Mouse (Mus musculus): ENCODE measurements around the gene Hcn1. TPM values are rescaled to one million over a fixed set of nuclear protein-coding genes. Genes with fewer than 3 reads are reported as not detected.

Hcn1 gene
- polyA plus RNA-seq, 1 experiment = 0.37 TPM

DNA sequence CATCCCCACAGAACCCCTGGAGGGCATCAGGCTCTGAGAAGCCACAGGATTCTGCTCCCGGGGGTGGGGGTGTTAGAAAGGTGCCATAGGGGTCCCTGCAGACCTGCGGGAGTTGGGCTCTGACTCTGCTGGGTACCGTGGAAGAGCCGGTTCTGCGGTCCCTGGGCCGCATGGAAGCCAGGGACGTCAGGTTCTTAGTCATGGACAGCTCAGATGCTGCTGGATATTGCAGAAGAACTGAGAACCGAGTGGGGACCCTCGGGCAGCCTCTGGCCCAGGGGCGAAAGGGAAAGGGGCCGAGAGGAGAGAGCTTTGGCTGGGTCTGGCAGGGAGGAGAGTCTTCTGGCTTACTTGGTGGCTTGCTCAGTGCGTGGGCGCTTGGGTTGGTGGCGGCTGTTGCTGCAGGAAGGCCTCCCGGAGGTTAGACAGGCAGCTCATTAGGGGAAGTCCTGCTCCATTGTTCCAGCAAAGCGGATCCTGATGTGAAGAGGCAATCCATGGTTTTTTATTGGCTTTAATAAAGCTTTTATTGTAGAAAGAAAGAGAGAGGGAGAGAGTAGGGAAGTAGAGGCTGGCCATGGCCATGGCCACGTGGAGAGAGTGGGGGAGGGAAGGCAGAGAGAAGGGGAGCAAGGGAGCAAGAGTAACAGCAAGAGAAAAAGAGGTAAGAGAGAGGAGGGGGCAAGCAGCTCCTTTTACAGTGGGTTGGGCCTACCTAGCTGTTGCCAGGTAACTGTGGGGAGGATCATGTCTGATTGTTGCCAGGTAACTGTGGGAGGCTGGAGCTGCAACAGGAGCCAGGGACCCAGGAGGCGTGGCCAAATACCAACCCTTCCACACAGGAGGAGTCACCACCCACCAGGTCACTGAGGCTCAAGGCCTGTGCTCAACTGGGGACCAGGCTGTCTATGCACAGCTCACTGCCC is 356.6 kb downstream of the Hcn1 start:
- no peaks in the 10 kb centered on the region for H3K27me3 ChIP-seq (ENCODE audit: control insufficient read depth, insufficient read depth, low read length)
- H3K4me1 ChIP-seq (ENCODE audit: control insufficient read depth, insufficient read depth, low read length) = peaks cover 6% of the 10 kb centered on the region
- TF ChIP-seq CTCF (IDR thresholded peaks at IDR 0.05; ENCODE audit: control insufficient read depth, insufficient read depth, insufficient replicate concordance, low read depth, low read length) (no peak), POLR2A (IDR thresholded peaks at IDR 0.05; ENCODE audit: control insufficient read depth, low read depth, low read length) (no peak)
- H3K27ac ChIP-seq (ENCODE audit: control insufficient read depth, insufficient read depth, low read depth, low read length) = no peak overlapping the region
- no peaks in the 10 kb centered on the region for H3K36me3 ChIP-seq (ENCODE audit: control insufficient read depth, insufficient read depth, low read length)
- H3K4me3 ChIP-seq (ENCODE audit: control insufficient read depth, low read depth, low read length) = peak overlapping the region; percentile 75

DNA sequence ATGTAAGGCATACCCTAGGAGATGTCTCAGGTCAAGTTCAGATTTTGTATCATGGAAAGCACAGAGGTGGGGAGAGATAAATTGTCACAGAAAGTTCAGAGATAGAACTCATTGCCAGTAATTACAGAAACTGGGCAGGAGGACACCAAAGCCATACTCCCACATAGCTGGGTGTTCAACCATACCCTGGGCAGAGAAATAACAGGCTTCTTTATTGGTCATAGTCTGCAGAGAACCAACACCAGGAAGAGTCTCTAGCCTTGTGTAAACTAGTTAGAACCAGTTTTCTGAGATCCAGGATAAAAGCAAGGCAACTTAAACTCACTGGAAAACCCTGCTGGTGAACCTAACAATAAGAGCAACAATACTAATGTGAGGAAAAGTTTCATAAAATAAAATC is 362.5 kb downstream of the Hcn1 start:
- Histone ChIP-seq H3K4me1 (ENCODE audit: control insufficient read depth, insufficient read depth, low read length) (no peaks in the 10 kb centered on the region), H3K27me3 (ENCODE audit: control insufficient read depth, insufficient read depth, low read length) (no peaks in the 10 kb centered on the region), H3K36me3 (ENCODE audit: control insufficient read depth, insufficient read depth, low read length) (no peaks in the 10 kb centered on the region), H3K4me3 (ENCODE audit: control insufficient read depth, low read depth, low read length) (no peak overlapping the region), H3K27ac (ENCODE audit: control insufficient read depth, insufficient read depth, low read depth, low read length) (no peak overlapping the region)
- no peak for TF ChIP-seq CTCF (IDR thresholded peaks at IDR 0.05; ENCODE audit: control insufficient read depth, insufficient read depth, insufficient replicate concordance, low read depth, low read length)
- no peak for TF ChIP-seq POLR2A (IDR thresholded peaks at IDR 0.05; ENCODE audit: control insufficient read depth, low read depth, low read length)

DNA sequence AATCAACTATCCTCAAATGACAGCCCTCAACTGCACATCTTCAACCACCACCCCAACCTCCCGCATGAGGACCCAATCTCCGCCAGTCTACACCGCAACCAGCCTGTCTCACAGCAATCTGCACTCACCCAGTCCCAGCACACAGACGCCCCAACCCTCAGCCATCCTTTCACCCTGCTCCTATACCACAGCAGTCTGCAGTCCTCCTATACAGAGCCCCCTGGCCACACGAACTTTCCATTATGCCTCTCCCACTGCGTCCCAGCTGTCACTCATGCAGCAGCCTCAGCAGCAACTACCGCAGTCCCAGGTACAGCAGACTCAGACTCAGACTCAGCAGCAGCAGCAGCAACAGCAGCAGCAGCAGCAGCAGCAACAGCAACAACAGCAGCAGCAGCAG is 373.3 kb downstream of the Hcn1 start:
- TF ChIP-seq POLR2A (IDR thresholded peaks at IDR 0.05; ENCODE audit: control insufficient read depth, low read depth, low read length) (no peak), CTCF (IDR thresholded peaks at IDR 0.05; ENCODE audit: control insufficient read depth, insufficient read depth, insufficient replicate concordance, low read depth, low read length) (no peak)
- H3K27me3 ChIP-seq (ENCODE audit: control insufficient read depth, insufficient read depth, low read length) = no peaks in the 10 kb centered on the region
- no peaks in the 10 kb centered on the region for H3K4me1 ChIP-seq (ENCODE audit: control insufficient read depth, insufficient read depth, low read length)
- H3K4me3 ChIP-seq (ENCODE audit: control insufficient read depth, low read depth, low read length) = no peak overlapping the region
- H3K36me3 ChIP-seq (ENCODE audit: control insufficient read depth, insufficient read depth, low read length) = no peaks in the 10 kb centered on the region
- H3K27ac ChIP-seq (ENCODE audit: control insufficient read depth, insufficient read depth, low read depth, low read length) = no peak overlapping the region

DNA sequence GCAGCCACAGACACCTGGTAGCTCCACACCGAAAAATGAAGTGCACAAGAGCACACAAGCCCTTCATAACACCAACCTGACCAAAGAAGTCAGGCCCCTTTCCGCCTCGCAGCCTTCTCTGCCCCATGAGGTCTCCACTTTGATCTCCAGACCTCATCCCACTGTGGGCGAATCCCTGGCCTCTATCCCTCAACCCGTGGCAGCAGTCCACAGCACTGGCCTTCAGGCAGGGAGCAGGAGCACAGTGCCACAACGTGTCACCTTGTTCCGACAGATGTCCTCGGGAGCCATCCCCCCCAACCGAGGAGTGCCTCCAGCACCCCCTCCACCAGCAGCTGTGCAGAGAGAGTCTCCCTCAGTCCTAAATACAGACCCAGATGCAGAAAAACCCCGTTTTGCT is 373.7 kb downstream of the Hcn1 start:
- TF ChIP-seq CTCF (IDR thresholded peaks at IDR 0.05; ENCODE audit: control insufficient read depth, insufficient read depth, insufficient replicate concordance, low read depth, low read length) = no peak
- TF ChIP-seq POLR2A (IDR thresholded peaks at IDR 0.05; ENCODE audit: control insufficient read depth, low read depth, low read length) = no peak
- Histone ChIP-seq H3K4me1 (ENCODE audit: control insufficient read depth, insufficient read depth, low read length) (no peaks in the 10 kb centered on the region), H3K27me3 (ENCODE audit: control insufficient read depth, insufficient read depth, low read length) (no peaks in the 10 kb centered on the region), H3K27ac (ENCODE audit: control insufficient read depth, insufficient read depth, low read depth, low read length) (no peak overlapping the region), H3K4me3 (ENCODE audit: control insufficient read depth, low read depth, low read length) (no peak overlapping the region), H3K36me3 (ENCODE audit: control insufficient read depth, insufficient read depth, low read length) (no peaks in the 10 kb centered on the region)

DNA sequence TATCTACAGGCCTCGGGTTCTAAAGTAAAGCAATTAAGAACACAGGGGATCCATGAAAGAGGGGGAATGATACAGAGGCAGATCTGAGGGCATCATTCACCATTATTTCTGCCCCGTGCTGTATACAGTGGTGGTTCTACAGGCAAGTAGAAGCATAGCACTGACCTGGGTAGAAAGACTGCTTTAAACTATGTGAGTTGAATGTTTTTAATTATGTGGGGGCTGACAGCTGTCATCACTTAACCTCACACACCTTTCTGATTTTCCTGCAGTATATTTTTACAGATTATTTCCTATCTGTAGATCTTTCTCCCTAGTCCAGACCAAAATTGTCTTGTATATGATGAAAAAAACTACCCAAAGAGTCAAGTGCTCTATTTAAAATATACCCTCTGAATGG is 382.2 kb downstream of the Hcn1 start:
- H3K27me3 ChIP-seq (ENCODE audit: control insufficient read depth, insufficient read depth, low read length) = no peaks in the 10 kb centered on the region
- H3K27ac ChIP-seq (ENCODE audit: control insufficient read depth, insufficient read depth, low read depth, low read length) = no peak overlapping the region
- no peak for TF ChIP-seq CTCF (IDR thresholded peaks at IDR 0.05; ENCODE audit: control insufficient read depth, insufficient read depth, insufficient replicate concordance, low read depth, low read length)
- no peak for TF ChIP-seq POLR2A (IDR thresholded peaks at IDR 0.05; ENCODE audit: control insufficient read depth, low read depth, low read length)
- no peaks in the 10 kb centered on the region for H3K4me1 ChIP-seq (ENCODE audit: control insufficient read depth, insufficient read depth, low read length)
- no peak overlapping the region for H3K4me3 ChIP-seq (ENCODE audit: control insufficient read depth, low read depth, low read length)
- no peaks in the 10 kb centered on the region for H3K36me3 ChIP-seq (ENCODE audit: control insufficient read depth, insufficient read depth, low read length)

DNA sequence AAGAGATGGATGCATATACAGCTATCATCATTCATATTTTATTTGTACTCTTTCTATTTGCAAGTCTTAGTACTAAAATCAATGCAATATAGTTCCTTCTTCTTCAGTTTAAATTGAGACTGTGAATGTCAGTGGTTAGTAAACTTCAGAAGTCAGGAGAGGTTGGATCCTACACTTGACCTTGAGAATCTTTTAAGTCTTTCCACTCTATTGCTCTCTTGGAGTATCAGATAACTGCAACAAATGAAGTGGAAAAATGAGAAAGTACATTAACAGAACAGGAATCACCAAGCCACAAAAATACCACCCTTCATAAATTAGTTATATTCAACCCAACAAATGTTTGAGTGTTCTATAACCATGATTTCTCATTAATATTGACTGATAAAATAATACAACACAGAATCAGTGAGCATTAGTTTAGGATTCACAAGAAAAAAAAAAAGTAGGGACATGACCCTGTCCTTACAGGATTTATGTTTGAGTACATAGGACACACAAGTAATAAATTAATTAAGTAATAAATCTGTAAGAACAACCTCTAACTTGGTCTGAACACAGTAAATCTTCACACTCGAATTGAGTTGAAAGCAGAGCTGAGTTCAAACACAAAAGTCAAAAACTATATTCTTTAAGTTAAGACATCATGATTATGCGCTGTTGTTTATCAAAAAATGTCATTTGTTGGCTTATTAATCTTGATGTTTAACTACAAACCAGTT is 397.8 kb downstream of the Hcn1 start:
- Histone ChIP-seq H3K4me3 (ENCODE audit: control insufficient read depth, low read depth, low read length) (no peak overlapping the region), H3K4me1 (ENCODE audit: control insufficient read depth, insufficient read depth, low read length) (no peaks in the 10 kb centered on the region), H3K27me3 (ENCODE audit: control insufficient read depth, insufficient read depth, low read length) (no peaks in the 10 kb centered on the region), H3K36me3 (ENCODE audit: control insufficient read depth, insufficient read depth, low read length) (no peaks in the 10 kb centered on the region), H3K27ac (ENCODE audit: control insufficient read depth, insufficient read depth, low read depth, low read length) (no peak overlapping the region)
- TF ChIP-seq POLR2A (IDR thresholded peaks at IDR 0.05; ENCODE audit: control insufficient read depth, low read depth, low read length) (no peak), CTCF (IDR thresholded peaks at IDR 0.05; ENCODE audit: control insufficient read depth, insufficient read depth, insufficient replicate concordance, low read depth, low read length) (no peak)

DNA sequence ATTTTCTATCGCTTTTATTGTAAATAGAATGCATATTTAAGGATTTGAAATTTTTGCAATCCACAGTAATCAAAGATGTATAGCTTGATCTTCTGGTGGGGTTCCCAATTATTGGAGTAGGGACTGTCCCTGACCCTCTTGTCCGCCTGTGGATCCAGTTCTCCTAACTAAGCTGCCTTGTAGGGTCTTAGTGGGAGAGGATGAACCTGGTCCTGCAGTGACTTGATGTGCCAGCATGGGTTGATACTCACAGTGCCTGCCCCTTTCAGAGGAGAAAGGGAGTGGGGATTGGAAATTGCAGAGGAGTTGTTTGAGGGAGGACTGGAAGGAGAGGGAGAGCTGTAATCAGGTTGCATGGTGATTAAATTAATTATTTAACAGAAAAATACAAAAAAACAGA is 398.4 kb downstream of the Hcn1 start:
- TF ChIP-seq CTCF (IDR thresholded peaks at IDR 0.05; ENCODE audit: control insufficient read depth, insufficient read depth, insufficient replicate concordance, low read depth, low read length) (no peak), POLR2A (IDR thresholded peaks at IDR 0.05; ENCODE audit: control insufficient read depth, low read depth, low read length) (no peak)
- no peaks in the 10 kb centered on the region for H3K27me3 ChIP-seq (ENCODE audit: control insufficient read depth, insufficient read depth, low read length)

More for the DNA sequence above, 398.4 kb downstream of the Hcn1 start:
- Histone ChIP-seq H3K4me1 (ENCODE audit: control insufficient read depth, insufficient read depth, low read length) (no peaks in the 10 kb centered on the region), H3K4me3 (ENCODE audit: control insufficient read depth, low read depth, low read length) (no peak overlapping the region), H3K36me3 (ENCODE audit: control insufficient read depth, insufficient read depth, low read length) (no peaks in the 10 kb centered on the region), H3K27ac (ENCODE audit: control insufficient read depth, insufficient read depth, low read depth, low read length) (no peak overlapping the region)
